Mouse (Mus musculus) neural tube, embryonic 10.5 days (tissue): Measurements from ENCODE around the gene Tbl1xr1.

Source experiments
- DNase-seq: peaks from one replicate; pipeline ENCODE4 v3.0.0-alpha.2; 2017; ENCODE audit warnings: low spot score; ENCODE audit errors: extremely low spot score

The Tbl1xr1 gene

GRCm38 (mm10) chr3:22076561-22076935, at the start of gene Tbl1xr1:
TSS of gene Tbl1xr1 (plus strand) at chr3:22076652.
- DNase-seq: no peak

- DNase-seq: no peak
Observed at GRCm38 (mm10) chr3:22038004-22038403, 38.4 kb upstream of the Tbl1xr1 start.

DNA sequence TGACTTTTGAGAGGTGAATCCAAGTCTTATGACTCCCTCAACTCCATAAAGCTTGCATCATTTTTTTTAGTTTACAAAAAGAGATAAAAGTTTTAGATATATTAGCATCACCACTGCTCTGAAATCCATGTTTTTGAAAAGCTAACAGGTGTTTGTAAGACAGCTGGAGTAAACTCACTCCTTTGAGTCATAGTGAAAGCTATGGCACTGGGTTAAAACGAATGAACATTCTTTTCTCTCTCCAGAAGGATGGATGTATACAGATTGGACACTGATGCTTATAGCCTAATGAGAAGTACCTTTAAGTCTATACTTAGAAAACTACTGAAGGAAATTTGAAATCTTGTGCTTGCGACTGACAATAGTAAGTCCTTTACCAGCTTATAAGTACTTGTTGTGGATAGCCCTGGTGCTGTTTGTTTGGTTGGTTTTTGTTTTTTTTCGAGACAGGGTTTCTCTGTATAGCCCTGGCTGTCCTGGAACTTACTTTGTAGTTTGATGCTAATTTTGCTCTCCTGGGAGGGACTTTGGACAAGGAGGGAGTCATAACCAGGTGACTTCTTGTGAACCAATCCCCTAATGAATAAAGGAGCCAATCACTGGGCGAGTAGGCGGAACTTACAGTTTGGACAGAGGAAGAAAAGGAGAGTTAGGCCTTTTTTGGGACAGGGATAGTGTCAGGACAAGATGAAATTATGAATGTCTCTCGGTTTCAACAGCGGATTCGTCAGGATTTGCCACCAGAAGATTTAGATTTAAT, 37.2 kb upstream of the Tbl1xr1 start:
- no peak for DNase-seq

DNA sequence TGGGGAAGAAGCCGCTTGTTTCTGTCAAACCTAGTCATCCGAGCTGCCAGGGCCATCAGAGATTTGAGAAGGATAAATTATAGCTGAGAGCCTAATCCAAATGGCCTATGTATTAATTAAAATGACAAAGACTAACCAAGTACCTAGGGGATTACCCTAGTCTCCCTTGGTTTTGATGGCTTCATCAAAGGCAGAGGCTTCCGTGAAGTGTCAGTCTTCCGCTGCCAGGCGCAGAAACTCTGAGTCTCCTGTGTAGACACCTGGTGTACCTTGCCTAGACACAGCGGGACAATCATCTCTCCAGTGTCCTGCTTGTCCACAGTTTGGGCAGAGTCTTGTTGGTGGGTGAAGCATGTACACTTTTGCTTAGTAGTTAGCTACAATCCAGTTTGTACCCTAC, 35.8 kb upstream of the Tbl1xr1 start:
- DNase-seq: no peak

- no peak for DNase-seq
Observed at GRCm38 (mm10) chr3:22047203-22047602, 29.2 kb upstream of the Tbl1xr1 start.

- no peak for DNase-seq
Observed at GRCm38 (mm10) chr3:22056664-22057328, 19.7 kb upstream of the Tbl1xr1 start.

DNA sequence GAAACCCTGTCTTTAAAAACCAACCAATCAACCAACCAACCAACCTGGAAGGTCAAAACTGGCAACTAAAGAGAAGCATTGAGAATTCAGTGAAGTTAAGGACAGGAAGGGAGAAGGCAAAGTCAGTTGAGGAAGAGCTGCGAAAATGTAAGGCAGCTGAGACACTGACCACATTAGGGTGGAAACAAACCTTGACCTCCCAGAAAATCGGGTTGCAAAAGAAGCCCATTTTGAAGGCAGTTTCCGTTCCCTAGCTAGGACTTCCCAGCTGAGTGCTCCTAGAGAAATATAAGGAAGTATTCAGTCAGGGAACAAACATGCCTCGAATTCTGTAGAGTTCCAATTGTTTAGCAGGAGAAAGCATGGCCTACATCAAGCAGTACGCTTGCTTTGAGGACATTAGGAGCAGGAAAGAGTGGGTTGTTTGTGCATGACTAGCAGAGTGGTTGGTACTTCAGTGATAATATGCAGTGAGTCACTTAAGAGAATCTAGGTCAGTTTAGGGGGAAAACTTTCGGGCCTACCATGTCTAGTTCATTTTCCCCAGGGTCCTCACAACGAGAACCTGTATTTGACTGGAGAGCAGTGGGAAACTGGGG, 18.1 kb upstream of the Tbl1xr1 start:
- no peak for DNase-seq

- DNase-seq: no peak
Observed at GRCm38 (mm10) chr3:22061163-22061562, 15.3 kb upstream of the Tbl1xr1 start.

GRCm38 (mm10) chr3:22068621-22069020, 7.8 kb upstream of the Tbl1xr1 start:
- DNase-seq: no peak

- no peak for DNase-seq
Observed at GRCm38 (mm10) chr3:22073916-22074315, 2.5 kb upstream of the Tbl1xr1 start.

DNA sequence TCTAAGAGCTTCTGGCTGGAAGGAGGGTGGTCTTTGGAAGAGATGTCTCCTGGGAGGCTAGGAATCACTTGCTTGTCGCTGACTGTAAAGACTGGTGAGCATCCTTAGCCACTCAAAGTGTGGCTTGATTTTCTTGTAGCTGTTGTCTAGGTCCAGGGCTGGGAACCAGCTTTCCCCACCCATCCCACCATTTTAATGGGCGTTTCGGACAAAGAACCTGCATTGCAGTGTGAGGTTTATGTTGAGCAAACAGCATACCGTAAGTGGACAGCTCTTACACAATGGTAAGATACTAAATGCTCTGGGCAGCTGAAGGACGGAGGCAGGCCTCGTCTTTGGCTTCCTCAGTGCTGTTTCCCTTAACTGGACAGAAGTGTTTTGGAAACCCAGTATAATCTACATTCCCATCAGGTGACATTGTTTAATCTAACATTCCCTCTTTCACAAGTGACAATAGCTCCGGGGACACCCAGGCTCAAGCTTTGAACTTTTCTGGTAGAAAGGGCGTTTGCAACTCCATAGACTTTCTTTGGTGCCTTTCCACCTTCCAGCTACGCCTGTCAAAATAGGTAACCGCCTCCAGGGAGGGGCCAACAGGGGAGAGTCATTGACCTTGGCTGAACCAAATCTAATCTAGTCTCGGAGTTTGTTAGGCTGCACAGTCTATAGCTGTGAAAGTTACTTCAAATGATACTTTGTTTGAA, 1.7 kb upstream of the Tbl1xr1 start:
- peak; percentile 35 for DNase-seq

DNA sequence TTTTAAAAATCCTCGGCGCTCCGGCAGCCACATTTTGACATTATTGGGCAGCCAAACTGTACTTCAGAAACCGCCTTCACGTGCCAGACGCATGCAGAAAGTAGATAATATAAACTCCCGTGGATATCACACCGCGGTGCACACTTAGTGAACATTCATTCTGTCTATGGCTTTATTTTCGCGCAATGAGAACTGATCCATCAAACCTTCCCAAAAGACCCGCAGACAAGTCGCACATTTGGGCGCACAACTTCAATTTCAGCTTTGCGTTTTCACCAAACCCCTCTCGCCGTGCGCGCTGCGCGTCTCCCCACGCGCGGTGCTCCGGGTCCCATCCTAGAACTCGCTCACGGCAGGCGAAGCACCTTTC, 950 bp upstream of the Tbl1xr1 start:
- no peak for DNase-seq

- peak; percentile 94 for DNase-seq
Observed at GRCm38 (mm10) chr3:22075887-22076560, 428 bp upstream of the Tbl1xr1 start.

DNA sequence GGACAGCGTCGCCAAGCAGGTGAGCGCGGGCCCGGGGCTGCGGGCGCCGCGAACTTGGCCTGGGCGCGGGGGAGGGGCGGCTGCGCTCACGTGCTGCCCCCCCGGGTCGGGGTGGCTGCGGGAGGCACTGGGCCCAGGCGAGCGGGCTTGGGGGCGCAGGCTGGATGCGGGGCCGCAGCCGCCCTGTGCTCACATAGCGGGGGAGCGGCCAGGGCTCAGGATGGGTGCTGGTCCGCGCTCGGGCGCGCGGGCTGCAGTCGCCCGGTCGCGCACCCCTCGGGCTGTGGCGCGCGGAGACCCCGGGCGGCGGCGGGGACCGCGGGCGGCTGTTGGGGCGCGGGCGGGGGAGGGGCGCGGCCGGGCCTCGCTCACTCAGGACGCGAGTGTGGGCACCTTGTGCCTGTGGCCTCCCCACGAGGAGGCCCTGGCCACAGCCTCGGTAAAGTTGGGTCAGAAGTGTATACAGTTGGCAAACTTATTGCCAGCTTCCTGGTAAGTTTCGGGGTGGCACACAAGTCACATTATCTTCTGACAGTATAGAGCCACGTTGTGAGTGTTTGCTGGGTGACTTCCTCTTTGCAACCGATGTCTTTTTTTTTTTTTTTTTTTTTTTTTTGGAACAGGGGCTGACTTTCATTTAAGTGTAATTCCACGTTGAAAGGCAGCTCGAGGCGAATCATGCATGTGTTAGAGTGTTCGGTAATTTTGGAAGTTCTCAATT, 644 bp downstream of the Tbl1xr1 start:
- DNase-seq: peak; percentile 66

- peak; percentile 30 for DNase-seq
Observed at GRCm38 (mm10) chr3:22077657-22078475, 1.4 kb downstream of the Tbl1xr1 start.

DNA sequence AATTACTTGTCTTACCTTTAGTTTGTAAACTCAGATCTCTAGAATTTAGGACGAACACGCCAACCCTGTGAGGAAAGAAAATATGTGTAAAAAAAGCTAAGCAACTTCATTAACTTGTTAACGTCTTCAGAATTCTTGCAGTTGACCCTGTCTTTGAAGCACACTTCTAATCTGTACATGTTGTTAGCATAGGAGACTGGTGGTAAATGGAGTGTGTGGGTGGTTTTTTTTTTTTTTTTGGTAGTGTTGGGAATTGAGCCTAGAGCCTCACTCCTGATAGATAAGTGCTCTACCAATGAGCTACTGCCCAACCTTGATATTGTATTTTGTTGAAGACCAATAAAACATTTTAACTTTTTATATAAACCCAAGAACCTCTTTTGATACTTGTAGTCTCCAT, 2.1 kb downstream of the Tbl1xr1 start:
- no peak for DNase-seq

DNA sequence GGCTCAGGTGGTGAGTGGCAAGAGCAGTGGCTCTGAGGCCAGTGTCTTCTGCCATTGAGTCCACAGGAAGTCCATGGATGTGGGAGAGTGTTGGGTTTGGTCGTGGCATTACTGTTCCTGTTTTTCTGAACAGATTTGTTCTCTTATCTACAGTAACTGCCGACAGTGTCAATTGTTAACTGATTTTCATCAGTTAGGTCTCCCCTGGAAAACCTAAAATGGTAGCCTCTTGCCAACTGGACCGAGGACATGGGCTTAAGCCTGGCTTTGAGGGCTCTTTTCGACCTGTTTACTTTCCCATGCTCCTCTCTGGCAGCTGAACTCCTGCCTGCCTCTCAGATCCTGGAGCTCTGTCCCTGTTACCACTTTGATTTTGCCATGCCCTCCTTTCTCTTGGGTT, 5.4 kb downstream of the Tbl1xr1 start:
- DNase-seq: no peak

GRCm38 (mm10) chr3:22082823-22083222, 6.4 kb downstream of the Tbl1xr1 start:
- DNase-seq: no peak

DNA sequence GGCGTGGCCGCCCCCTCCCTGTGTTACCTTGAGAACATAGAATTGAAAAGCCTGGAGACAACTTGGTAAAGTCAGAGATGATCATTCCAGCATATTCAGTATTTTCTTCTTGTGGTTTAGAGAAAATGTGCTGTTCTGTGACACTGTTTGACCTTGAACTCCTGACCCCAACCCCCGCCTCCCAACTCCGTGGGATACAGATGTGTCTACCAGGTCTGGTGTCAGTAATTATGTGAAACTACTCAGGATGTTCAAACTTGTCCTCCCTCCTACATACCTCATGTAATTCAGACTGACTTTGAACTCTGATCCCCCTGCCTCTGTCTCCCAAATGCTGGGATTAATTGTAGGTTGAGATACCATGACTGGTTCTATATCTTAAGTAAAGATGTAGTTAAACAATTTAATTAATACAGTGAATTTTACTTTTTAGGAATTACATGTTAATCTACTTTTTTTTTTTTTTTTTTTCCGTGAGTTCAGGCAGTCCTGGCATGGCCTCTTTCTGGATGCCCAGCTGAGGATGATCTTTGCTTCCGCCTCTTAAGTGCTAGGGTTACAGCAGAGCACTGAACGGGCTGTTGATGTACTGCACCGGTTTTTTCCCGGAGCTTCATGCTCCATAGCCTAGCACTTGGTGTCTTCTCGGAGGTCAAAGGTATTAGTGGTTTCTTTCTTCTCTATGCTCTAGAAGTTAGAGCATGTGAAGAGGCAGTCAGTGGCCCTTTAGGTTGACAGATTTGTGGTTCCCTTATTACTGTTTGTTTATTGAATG, 8.0 kb downstream of the Tbl1xr1 start:
- DNase-seq: no peak
